Mouse (Mus musculus): ENCODE results near the gene Sh3bgrl3.

The Sh3bgrl3 gene

GRCm38 (mm10) chr4:134112403-134112802, 16.2 kb downstream of the Sh3bgrl3 start:
- DNase-seq (ENCODE audit: low read depth, low spot score), result no peak

GRCm38 (mm10) chr4:134110653-134111052, 17.9 kb downstream of the Sh3bgrl3 start:
- DNase-seq (ENCODE audit: low read depth, low spot score), result no peak

GRCm38 (mm10) chr4:134108196-134108595, 20.4 kb downstream of the Sh3bgrl3 start:
- no peak for DNase-seq (ENCODE audit: low read depth, low spot score)

GRCm38 (mm10) chr4:134107730-134108129, 20.9 kb downstream of the Sh3bgrl3 start:
- no peak for DNase-seq (ENCODE audit: low read depth, low spot score)

- DNase-seq (ENCODE audit: low read depth, low spot score), result no peak
These were observed 22.5 kb downstream of the Sh3bgrl3 start for GRCm38 (mm10) chr4:134106105-134106504.

GRCm38 (mm10) chr4:134102742-134103119, 25.9 kb downstream of the Sh3bgrl3 start:
- DNase-seq (ENCODE audit: low read depth, low spot score), result no peak

- peak; percentile 84 for DNase-seq (ENCODE audit: low read depth, low spot score)
These were observed 26.4 kb downstream of the Sh3bgrl3 start, which contains the start of gene Ubxn11 for GRCm38 (mm10) chr4:134101979-134102741. Gene Ubxn11, plus strand, starts transcription at chr4:134102570.

GRCm38 (mm10) chr4:134100245-134100644, 28.3 kb downstream of the Sh3bgrl3 start:
- no peak for DNase-seq (ENCODE audit: low read depth, low spot score)

GRCm38 (mm10) chr4:134098628-134099027, 30.0 kb downstream of the Sh3bgrl3 start:
- no peak for DNase-seq (ENCODE audit: low read depth, low spot score)

- no peak for DNase-seq (ENCODE audit: low read depth, low spot score)
These were observed 31.5 kb downstream of the Sh3bgrl3 start for GRCm38 (mm10) chr4:134097015-134097608.

GRCm38 (mm10) chr4:134096120-134096519, 32.5 kb downstream of the Sh3bgrl3 start:
- no peak for DNase-seq (ENCODE audit: low read depth, low spot score)

- DNase-seq (ENCODE audit: low read depth, low spot score), result no peak
These were observed 33.6 kb downstream of the Sh3bgrl3 start, which contains the start of gene Cd52 for GRCm38 (mm10) chr4:134094923-134095547. Gene Cd52, minus strand, starts transcription at chr4:134095082.

GRCm38 (mm10) chr4:134094004-134094564, 34.5 kb downstream of the Sh3bgrl3 start:
- no peak for DNase-seq (ENCODE audit: low read depth, low spot score)

- DNase-seq (ENCODE audit: low read depth, low spot score), result peak; percentile 54
These were observed 36.0 kb downstream of the Sh3bgrl3 start for GRCm38 (mm10) chr4:134092382-134093288.

- no peak for DNase-seq (ENCODE audit: low read depth, low spot score)
These were observed 37.4 kb downstream of the Sh3bgrl3 start for GRCm38 (mm10) chr4:134091225-134091529.

- DNase-seq (ENCODE audit: low read depth, low spot score), result no peak
These were observed 37.9 kb downstream of the Sh3bgrl3 start for GRCm38 (mm10) chr4:134090521-134091224.

GRCm38 (mm10) chr4:134089029-134089428, 39.6 kb downstream of the Sh3bgrl3 start:
- DNase-seq (ENCODE audit: low read depth, low spot score), result no peak

- DNase-seq (ENCODE audit: low read depth, low spot score), result peak; percentile 54
These were observed 41.2 kb downstream of the Sh3bgrl3 start for GRCm38 (mm10) chr4:134087412-134087811.

- no peak for DNase-seq (ENCODE audit: low read depth, low spot score)
These were observed 43.6 kb downstream of the Sh3bgrl3 start for GRCm38 (mm10) chr4:134084999-134085398.

GRCm38 (mm10) chr4:134082460-134082859, 46.1 kb downstream of the Sh3bgrl3 start:
- no peak for DNase-seq (ENCODE audit: low read depth, low spot score)

Data from retina, postnatal 7 days (tissue).